Mouse (Mus musculus) midbrain, embryonic 11.5 days (tissue): ENCODE measurements around the gene Rapgef2. TPM values are rescaled to one million over a fixed set of nuclear protein-coding genes. Genes with fewer than 3 reads are reported as not detected.

Experiments used
- ATAC-seq: fragments of 200-750 bp; cut with Nextera tagmentation; 2 replicates; pipeline ENCODE4 v1.8.0; 2017; ENCODE audit warnings: moderate TSS enrichment, moderate library complexity; ENCODE audit not compliant: low FRiP score
- DNase-seq: peaks from one replicate; pipeline ENCODE4 v3.0.0; 2015; ENCODE audit warnings: low spot score; ENCODE audit errors: missing footprints
- H3K27ac ChIP-seq: fragments of 300-500 bp; sonication (generic); 2 replicates; pipeline ENCODE4 v1.5.1; 2014; ENCODE audit warnings: low read depth, low read length
- H3K27me3 ChIP-seq: fragments of 300-500 bp; sonication (generic); 2 replicates; pipeline ENCODE4 v1.6.1; 2014; ENCODE audit warnings: mild to moderate bottlenecking, low read length, moderate library complexity, mixed read lengths; ENCODE audit not compliant: control insufficient read depth, insufficient read depth
- H3K36me3 ChIP-seq: fragments of 300-500 bp; sonication (generic); 2 replicates; pipeline ENCODE4 v1.6.1; 2014; ENCODE audit warnings: mild to moderate bottlenecking, low read length, moderate library complexity, mixed read lengths; ENCODE audit not compliant: control insufficient read depth, insufficient read depth
- H3K4me1 ChIP-seq: fragments of 300-500 bp; sonication (generic); 2 replicates; pipeline ENCODE4 v1.6.1; 2014; ENCODE audit warnings: low read length; ENCODE audit not compliant: control insufficient read depth, insufficient read depth
- H3K4me2 ChIP-seq: fragments of 300-500 bp; sonication (generic); 2 replicates; pipeline ENCODE4 v1.6.1; 2014; ENCODE audit warnings: mild to moderate bottlenecking, moderate library complexity
- H3K4me3 ChIP-seq: fragments of 300-500 bp; sonication (generic); 2 replicates; pipeline ENCODE4 v1.5.1; 2014; ENCODE audit warnings: low read depth, low read length
- H3K9ac ChIP-seq: fragments of 300-500 bp; sonication (generic); 2 replicates; pipeline ENCODE4 v1.6.1; 2014; ENCODE audit warnings: low read length
- H3K9me3 ChIP-seq: fragments of 300-500 bp; sonication (generic); 2 replicates; pipeline ENCODE4 v1.6.1; 2016; ENCODE audit warnings: low read length; ENCODE audit not compliant: control insufficient read depth
- whole genome bisulfite sequencing: fragments of 180-500 bp; shearing (Covaris S2); extraction: QIAGEN DNeasy Blood & Tissue Kit; methylation state at CpG from one replicate; pipeline ENCODE4 v1.1.7; 2014; 5-methylcytosine and 5-hydroxymethylcytosine counted together
- polyA plus RNA-seq: library from polyadenylated mRNA; unstranded; fragments of >200 nt; fragmentation: Nextera tagmentation; extraction: Ambion mirVana; gene quantifications from 2 replicates; pipeline ENCODE4 v1.2.1, GENCODE M21; 2014

Gene Rapgef2
- polyA plus RNA-seq, 1 experiment from 2014 or later: 6.2 TPM

DNA sequence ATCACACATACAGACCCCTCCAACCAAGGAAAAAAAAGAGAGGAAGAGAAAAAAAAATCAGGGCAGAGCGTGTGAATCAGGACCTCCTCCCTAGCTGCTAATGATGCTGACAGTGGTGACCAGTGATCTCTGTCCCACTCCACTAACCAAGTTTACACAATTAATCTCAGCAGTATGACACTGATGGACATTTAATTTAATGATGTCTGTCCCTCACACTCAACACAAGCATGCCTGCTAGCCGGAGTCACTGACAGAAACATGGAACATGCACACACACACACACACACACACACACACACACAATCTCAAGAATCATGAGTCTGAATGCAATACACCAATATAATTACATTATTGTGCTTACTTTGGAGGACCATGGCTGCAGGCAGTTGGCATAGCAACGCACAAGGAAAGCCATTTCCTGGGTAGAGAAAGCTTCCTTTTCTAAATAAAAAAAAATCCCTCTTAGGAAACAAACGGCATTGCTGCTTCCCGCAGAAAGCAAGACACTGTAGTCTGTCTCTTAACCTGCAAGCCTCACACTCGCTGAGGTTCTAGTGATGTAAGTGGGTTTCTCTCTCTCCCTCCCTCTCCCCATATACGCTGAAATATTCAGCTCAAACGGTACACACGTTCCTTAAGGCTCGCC, 140.8 kb downstream of the Rapgef2 start:
- H3K4me3 ChIP-seq: peak overlapping the region; percentile 14; the same call in 1 of the 2 replicates
- 35% methylated on average over 10 of the region's 10 CpGs for WGBS
- DNase-seq: peak; percentile 91
- peak overlapping the region; percentile 6; the same call in 1 of the 2 replicates for H3K27ac ChIP-seq
- no peaks in the 10 kb centered on the region for H3K27me3 ChIP-seq
- H3K9ac ChIP-seq: peak overlapping the region; percentile 29
- H3K36me3 ChIP-seq: no peaks in the 10 kb centered on the region
- ATAC-seq: peak; percentile 76
- H3K9me3 ChIP-seq: no peaks in the 10 kb centered on the region
- H3K4me2 ChIP-seq: peak overlapping the region; percentile 42
- H3K4me1 ChIP-seq: peaks cover 18% of the 10 kb centered on the region

DNA sequence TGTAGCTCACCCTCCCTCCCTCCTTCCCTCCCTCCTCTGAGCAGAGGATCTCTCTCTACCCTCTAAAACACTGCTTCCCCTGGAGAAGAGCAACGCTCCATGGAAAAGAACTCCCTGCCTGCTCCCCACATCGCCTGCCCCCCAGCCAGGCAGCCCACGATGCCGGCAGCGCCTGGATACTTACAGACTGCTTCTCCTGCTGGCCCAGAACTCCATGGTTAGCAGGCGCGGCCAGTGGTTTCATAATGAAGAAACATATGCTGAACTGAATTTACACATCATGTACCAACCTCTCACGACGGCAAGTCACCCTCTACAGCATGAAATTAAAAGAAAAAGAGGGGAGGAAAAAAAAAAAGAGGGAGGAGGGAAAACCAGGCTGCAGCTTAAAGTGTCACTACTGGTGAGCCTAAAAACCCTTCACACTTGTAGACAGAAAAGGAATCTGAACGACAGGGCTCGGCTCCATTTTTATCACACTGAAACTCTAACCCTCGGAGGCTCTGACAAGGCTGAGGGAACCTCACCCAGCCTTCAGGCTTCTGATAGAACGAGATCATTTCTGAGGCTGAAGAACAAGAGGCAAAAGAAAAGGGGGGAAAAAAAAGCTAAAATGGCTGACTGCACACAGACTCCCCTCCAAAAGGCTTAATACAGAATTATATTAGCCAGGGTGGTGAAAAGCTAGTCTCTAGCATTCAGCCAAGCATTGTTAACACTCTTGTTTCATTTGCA, 141.5 kb downstream of the Rapgef2 start:
- peak overlapping the region; percentile 6; the same call in 1 of the 2 replicates for H3K27ac ChIP-seq
- H3K36me3 ChIP-seq: no peaks in the 10 kb centered on the region
- no peaks in the 10 kb centered on the region for H3K27me3 ChIP-seq
- 20% methylated on average over 13 of the region's 13 CpGs for WGBS
- peaks cover 18% of the 10 kb centered on the region for H3K4me1 ChIP-seq
- peak overlapping the region; percentile 14; the same call in 1 of the 2 replicates for H3K4me3 ChIP-seq
- peak overlapping the region; percentile 29 for H3K9ac ChIP-seq
- peak; percentile 10 for ATAC-seq
- DNase-seq: peak; percentile 87
- peak overlapping the region; percentile 42 for H3K4me2 ChIP-seq
- no peaks in the 10 kb centered on the region for H3K9me3 ChIP-seq

GRCm38 (mm10) chr3:79144085-79144484, 142.2 kb downstream of the Rapgef2 start:
- no peak for DNase-seq
- Histone ChIP-seq H3K4me2 (peak overlapping the region; percentile 42; the same call in 1 of the 2 replicates), H3K4me1 (peaks cover 18% of the 10 kb centered on the region), H3K27me3 (no peaks in the 10 kb centered on the region), H3K9ac (no peak overlapping the region), H3K27ac (no peak overlapping the region), H3K4me3 (no peak overlapping the region), H3K36me3 (no peaks in the 10 kb centered on the region), H3K9me3 (no peaks in the 10 kb centered on the region)
- no peak for ATAC-seq
- WGBS: 76% methylated on average over 6 of the region's 6 CpGs

- H3K9ac ChIP-seq: no peak overlapping the region
- 59% methylated on average over 3 of the region's 3 CpGs for WGBS
- no peaks in the 10 kb centered on the region for H3K36me3 ChIP-seq
- ATAC-seq (no peak), DNase-seq (no peak)
- no peaks in the 10 kb centered on the region; the same call in 1 of the 2 replicates for H3K4me1 ChIP-seq
- H3K27ac ChIP-seq: no peak overlapping the region
- H3K27me3 ChIP-seq: no peaks in the 10 kb centered on the region
- no peak overlapping the region for H3K4me2 ChIP-seq
- H3K9me3 ChIP-seq: no peaks in the 10 kb centered on the region
- no peak overlapping the region for H3K4me3 ChIP-seq
Observed at GRCm38 (mm10) chr3:79139245-79139644, 147.1 kb downstream of the Rapgef2 start.

GRCm38 (mm10) chr3:79138601-79139000, 147.7 kb downstream of the Rapgef2 start:
- Histone ChIP-seq H3K4me1 (no peaks in the 10 kb centered on the region), H3K36me3 (no peaks in the 10 kb centered on the region), H3K4me2 (no peak overlapping the region), H3K9ac (no peak overlapping the region), H3K9me3 (no peaks in the 10 kb centered on the region), H3K4me3 (no peak overlapping the region), H3K27me3 (no peaks in the 10 kb centered on the region), H3K27ac (no peak overlapping the region)
- ATAC-seq (no peak), DNase-seq (no peak)

- no peak overlapping the region for H3K4me2 ChIP-seq
- ATAC-seq (no peak), DNase-seq (no peak)
- no peak overlapping the region for H3K4me3 ChIP-seq
- H3K36me3 ChIP-seq: no peaks in the 10 kb centered on the region
- no peaks in the 10 kb centered on the region for H3K27me3 ChIP-seq
- 76% methylated on average over 3 of the region's 3 CpGs for WGBS
- no peak overlapping the region for H3K9ac ChIP-seq
- no peaks in the 10 kb centered on the region for H3K4me1 ChIP-seq
- no peaks in the 10 kb centered on the region for H3K9me3 ChIP-seq
- no peak overlapping the region for H3K27ac ChIP-seq
Observed at GRCm38 (mm10) chr3:79130991-79131390, 155.3 kb downstream of the Rapgef2 start.

DNA sequence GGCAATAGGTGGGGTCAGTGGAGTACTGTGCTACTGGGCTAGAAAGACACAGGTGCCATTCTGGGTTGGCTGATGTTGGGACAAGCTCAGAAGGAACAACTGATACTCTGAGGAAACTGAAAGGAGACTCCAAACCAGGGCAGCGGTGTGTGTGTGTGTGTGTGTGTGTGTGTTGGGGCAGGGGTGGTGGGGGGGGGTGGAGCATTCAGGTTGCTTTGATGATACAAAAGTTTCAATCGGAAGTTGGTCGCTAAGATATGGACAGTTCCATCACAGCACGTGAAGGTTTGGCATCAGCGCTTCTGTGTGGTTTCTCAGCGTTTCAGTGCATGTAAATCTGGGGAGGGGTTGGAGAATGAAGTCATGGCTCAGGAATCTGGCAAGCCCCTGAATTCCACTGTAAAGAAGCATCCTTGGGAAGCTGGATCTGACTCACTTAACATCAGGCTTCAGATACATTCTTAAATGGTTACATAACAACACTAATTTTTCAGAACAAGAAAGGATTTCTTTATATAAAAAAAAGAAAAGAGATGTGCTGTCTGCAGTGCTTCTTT, 157.2 kb downstream of the Rapgef2 start:
- DNase-seq: no peak
- no peak overlapping the region for H3K9ac ChIP-seq
- no peak overlapping the region for H3K4me2 ChIP-seq
- no peaks in the 10 kb centered on the region for H3K27me3 ChIP-seq
- no peaks in the 10 kb centered on the region for H3K36me3 ChIP-seq
- no peak overlapping the region for H3K4me3 ChIP-seq
- no peaks in the 10 kb centered on the region for H3K4me1 ChIP-seq
- H3K9me3 ChIP-seq: no peaks in the 10 kb centered on the region
- ATAC-seq: peak; percentile 38; the same call in 1 of the 2 replicates
- WGBS: 77% methylated on average over 6 of the region's 6 CpGs
- no peak overlapping the region for H3K27ac ChIP-seq

GRCm38 (mm10) chr3:79127797-79128196, 158.5 kb downstream of the Rapgef2 start:
- H3K9me3 ChIP-seq: no peaks in the 10 kb centered on the region
- no peak overlapping the region for H3K4me2 ChIP-seq
- H3K36me3 ChIP-seq: no peaks in the 10 kb centered on the region
- 85% methylated on average over 2 of the region's 2 CpGs for whole genome bisulfite sequencing
- no peak overlapping the region for H3K4me3 ChIP-seq
- DNase-seq: no peak
- H3K9ac ChIP-seq: no peak overlapping the region
- no peak for ATAC-seq
- no peaks in the 10 kb centered on the region for H3K27me3 ChIP-seq
- no peaks in the 10 kb centered on the region for H3K4me1 ChIP-seq
- H3K27ac ChIP-seq: no peak overlapping the region

DNA sequence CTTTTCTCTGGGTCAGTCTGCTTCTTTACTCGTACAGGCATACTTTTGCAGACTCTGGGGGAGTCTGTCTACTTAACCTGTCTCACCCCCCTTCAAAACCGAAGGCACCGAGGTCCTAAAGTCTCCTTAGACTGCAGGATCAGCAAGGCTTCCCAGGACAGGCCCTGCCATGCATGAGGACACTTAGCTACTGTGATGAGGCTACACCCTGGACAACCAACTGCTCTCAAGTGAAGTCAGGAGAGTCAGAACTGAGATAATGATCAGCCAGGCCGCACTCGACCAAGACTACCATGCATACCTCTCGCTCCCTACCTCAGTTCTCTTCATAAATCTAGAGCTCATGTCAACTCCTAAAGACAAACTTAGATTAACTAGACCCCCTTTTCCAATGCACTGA, 159.5 kb downstream of the Rapgef2 start:
- Histone ChIP-seq H3K4me1 (no peaks in the 10 kb centered on the region), H3K4me3 (no peak overlapping the region), H3K9me3 (no peaks in the 10 kb centered on the region), H3K36me3 (no peaks in the 10 kb centered on the region), H3K27me3 (no peaks in the 10 kb centered on the region), H3K27ac (no peak overlapping the region), H3K9ac (no peak overlapping the region), H3K4me2 (no peak overlapping the region)
- WGBS: 91% methylated on average over 6 of the region's 6 CpGs
- ATAC-seq (no peak), DNase-seq (no peak)
